Mouse (Mus musculus): ENCODE measurements around the gene Cep131.

DNA sequence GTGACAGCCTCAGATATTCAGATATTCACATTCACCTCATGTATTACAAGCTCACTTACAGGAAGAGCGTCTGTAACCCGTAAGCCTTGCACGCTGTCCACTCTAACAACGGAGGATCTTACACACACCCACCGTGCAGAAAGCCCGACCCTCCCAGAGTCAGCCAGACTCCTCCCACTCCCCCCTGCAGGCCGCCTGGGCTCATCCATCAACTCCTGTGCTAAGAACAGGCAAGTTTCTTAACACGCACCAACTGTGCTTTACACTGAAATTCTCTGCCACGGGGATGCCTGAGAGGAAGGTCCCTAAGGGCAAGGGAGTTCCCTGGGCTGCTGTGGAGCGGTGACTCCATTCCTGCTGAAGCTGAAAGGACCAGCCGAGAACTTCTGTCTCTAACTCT, 17.4 kb downstream of the Cep131 start:
- TF ChIP-seq CTCF (IDR thresholded peaks at IDR 0.05; ENCODE audit: low read depth), result no peak
- no peak for TF ChIP-seq EP300 (optimal IDR thresholded peaks at IDR 0.05)
